Mouse (Mus musculus) B cell, adult 62 days (primary cell): ENCODE results near the gene Acsf2. TPM values are rescaled to one million over a fixed set of nuclear protein-coding genes. Genes with fewer than 3 reads are reported as not detected.

ENCODE experiments used
- total RNA-seq: library from RNA; stranded (reverse); gene quantifications from 4 replicates; pipeline ENCODE4 v1.2.4, GENCODE M21; 2023

The Acsf2 gene
- 73.4 to 89.5 TPM (median 79.2 TPM) in 4 replicates for total RNA-seq

DNA sequence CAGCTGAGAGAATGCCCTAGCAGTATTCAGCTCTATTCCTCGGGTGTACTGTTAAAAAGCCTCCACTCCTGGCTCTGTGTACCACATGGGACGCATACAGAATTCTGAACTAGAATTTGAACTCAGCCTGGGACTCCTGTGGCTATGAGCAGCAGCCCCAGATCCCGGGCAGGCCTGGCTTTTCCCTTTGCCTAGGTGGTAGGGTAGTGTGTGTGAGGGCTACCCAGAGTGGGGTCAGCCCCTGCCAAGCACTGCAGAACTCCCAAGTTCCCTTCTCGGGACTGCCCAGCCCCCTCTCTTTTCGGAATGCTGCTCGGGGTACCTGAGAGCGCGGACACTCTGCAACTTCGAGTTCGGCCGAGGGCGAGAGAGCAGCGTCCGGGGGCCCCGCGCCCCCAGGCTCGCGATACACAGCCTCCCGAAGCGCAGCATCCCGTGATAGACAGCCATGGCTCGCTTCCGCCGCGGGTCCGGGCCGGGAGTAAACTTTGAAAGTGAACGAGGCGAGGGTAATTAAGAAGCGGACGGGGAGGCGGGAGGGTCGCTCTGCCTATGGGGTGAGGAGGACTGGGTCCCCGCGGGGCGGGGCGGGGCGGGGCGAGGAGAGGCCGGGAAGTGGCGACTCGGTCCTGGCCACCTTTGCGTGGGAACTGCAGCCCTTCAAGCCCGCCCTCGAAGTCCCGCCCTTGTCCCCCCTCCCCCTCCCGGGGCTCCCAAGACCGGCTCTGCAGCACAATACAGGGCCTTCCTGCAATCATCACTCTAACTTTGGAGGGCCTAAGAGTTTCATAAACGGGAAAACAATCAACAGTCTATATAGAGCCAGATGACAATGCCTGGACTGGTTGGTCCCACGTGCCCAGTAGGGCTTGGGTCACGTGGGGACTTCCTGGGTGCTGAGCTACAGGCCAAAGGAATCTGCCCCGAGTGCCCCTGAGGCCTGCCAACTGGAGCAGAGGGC lies at the start of gene Acsf2:
TSS of gene Acsf2 (minus strand) at position 551 of the 961 bp plus-strand sequence.

DNA sequence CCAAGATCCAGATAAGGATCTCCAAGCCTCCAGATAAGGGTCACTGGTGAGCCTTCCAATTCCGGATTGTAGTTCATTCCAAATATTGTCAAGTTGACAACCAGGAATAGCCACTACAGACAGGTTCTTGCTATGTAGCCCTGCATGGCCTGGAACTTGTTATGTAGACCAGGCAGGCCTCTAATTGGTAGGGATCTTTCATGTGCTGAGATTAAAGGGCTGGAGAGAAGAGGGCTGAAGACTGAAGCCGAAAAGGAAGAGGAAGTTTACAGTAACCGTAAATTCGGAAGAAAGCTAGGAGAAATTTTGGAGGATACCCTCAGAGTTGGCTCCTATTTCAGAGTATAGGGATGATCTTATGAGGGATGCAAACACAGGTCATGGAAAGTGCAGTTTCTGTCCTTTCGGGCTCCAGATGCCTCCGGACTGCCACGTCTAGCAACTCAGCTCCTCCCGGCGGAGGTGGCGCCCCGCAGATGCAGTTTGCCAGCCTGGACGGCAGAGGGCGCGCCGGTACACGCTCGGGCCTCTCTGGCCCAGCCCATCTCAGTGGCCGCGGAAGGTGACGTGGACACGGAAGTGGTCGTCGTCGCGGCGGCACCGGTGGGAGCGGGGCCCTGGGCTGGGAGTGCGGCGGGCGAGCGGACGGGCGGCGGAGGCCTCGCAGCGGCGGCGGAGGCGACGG lies 27.7 kb upstream of the Acsf2 start, which contains the start of gene Lrrc59:
TSS of gene Lrrc59 (plus strand) at position 569 of the 685 bp plus-strand sequence.

DNA sequence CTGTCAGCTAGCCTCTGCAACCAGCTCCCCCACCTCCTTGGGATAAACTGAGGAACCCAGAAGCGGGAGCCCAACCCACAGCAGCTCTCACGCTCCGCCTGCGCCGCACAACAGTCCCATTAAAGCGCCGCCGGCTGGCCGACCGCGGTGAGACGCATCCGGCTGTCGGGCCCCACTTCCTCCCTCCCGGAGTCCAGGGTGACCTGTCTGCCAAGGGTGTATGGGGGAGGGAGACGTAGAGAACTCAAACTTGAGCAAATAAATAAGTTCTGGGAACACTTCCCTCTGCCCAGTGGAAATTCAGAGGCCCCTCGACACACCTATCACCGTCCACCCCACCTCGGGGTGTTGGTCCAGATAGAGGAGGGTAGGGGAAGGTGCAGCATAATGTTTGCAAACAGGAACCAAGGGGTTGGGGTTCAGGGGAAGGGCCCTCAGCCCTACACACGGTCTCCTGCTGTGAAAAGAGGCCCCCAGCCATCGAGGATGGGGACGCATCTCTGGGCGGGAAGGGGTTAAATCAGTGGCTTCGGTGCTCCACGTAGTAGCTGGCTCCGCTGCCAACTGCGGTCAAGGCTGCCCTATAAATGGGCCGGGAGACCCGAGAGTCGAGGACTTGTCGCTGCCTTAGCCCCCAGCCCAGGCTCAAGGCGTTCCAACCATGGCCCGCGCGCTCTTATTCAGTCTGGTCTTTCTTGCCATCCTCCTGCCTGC lies 37.1 kb downstream of the Acsf2 start, which contains the start of gene Chad:
TSS of gene Chad (plus strand) at position 611 of the 714 bp plus-strand sequence.

DNA sequence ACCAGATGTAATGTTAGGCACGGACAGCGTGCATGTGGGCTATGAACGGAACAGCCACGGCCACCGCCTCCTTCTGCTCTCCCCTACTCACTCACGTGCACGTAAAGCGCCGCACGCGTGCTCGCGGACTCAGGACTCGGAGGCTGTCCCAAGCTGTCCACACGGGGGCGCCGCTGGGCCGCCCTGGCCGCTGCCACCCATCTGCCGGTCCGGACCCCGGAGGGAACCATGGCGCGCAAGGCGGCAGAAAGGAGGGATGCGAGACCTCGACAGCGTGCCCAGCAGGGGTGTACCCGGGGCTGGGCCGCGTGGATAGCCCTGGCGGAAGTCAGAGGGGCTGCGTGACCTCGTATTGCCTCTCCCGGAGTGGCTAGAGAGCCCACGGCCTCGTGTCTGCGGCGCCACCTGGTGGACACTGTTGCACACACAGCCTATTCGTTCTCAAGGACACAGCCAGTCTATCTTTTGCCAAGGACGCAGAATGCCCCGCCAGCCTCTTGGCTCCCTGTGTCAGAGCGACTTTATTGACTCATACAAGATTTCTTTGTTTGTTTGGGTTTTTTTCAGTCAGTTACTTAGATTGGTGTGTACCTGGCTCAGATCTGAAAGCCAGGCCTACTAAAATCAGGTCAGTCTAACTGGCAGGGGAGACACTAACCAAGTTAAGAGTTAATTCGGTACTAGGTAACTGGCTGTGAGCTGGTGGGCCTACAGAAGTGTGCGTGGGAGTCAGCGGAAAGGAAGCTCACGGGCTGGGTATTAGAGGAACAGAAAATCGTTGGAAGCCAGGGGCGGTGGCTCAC lies 52.6 kb downstream of the Acsf2 start, which contains the start of gene Rsad1:
TSS of gene Rsad1 (minus strand) at position 368 of the 803 bp plus-strand sequence.

DNA sequence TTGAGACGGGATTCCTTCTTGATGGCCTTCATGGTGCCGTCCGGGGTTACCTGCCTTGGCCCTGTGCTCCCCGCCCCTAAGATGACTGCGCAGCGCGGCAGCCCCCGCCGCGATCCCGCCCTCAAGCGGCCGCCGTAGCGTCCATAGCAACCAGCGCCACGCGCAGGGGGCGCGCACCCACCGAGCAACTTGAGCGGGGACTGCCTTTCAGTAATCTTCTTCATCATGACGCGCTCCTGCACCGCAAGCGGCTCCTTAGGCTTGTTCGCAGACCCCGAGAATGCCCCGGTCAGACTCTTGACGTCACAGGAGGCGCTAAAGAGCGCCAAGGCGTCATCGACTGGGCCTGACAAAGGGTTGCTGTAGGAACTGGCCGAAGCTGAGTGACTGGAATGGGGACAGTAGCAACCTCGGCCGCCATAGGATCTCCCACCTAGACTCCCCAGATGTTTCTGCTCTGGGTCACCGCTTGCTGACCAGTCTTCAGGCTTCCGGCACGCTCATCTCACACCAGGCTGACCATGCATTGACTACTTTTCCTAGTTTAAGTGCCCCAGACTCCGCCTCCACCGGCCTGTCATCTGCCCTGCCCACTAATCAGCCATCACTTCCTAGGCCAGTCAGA lies 80.3 kb downstream of the Acsf2 start, which contains the start of gene Mycbpap:
TSS of gene Mycbpap (minus strand) at position 524 of the 625 bp plus-strand sequence.

Other genes with a start within 250 kb of the Acsf2 start
- 1.1 to 1.9 TPM (median 1.4 TPM) in 4 replicates for gene Abcc3, start 208.9 kb downstream of the Acsf2 start, total RNA-seq
- gene Cacna1g, start 127.7 kb downstream of the Acsf2 start, total RNA-seq, result 0.21 TPM in 1 of 4 replicates, not detected in the others
- not detected in 4 replicates for gene Spata20, start 115.7 kb downstream of the Acsf2 start, total RNA-seq
- not detected in 4 replicates for gene Epn3, start 101.9 kb downstream of the Acsf2 start, total RNA-seq
- gene Mycbpap, start 80.1 kb downstream of the Acsf2 start, total RNA-seq, result 0.27 to 1.3 TPM (median 0.58 TPM) in 3 of 4 replicates, not detected in the other
- 6.4 to 10.8 TPM (median 9.0 TPM) in 4 replicates for gene Rsad1, start 52.6 kb downstream of the Acsf2 start, total RNA-seq
- not detected in 4 replicates for gene Chad, start 36.8 kb downstream of the Acsf2 start, total RNA-seq
- 71.2 to 82.9 TPM (median 72.9 TPM) in 4 replicates for gene Lrrc59, start 27.9 kb upstream of the Acsf2 start, total RNA-seq
- gene Mrpl27, start 51.9 kb upstream of the Acsf2 start, total RNA-seq, result 18.9 to 23.9 TPM (median 22.1 TPM) in 4 replicates
- 1.4 to 2.2 TPM (median 1.8 TPM) in 4 replicates for gene Eme1, start 52.1 kb upstream of the Acsf2 start, total RNA-seq
- 14.1 to 21.3 TPM (median 16.3 TPM) in 4 replicates for gene Xylt2, start 75.6 kb upstream of the Acsf2 start, total RNA-seq
- gene Gm11541, start 102.6 kb upstream of the Acsf2 start, total RNA-seq, result not detected in 4 replicates
- not detected in 4 replicates for gene Cdc34b, start 139.9 kb upstream of the Acsf2 start, total RNA-seq
- gene Tmem92, start 180.8 kb upstream of the Acsf2 start, total RNA-seq, result not detected in 4 replicates